31 mouse cellular contexts compared by ENCODE assay signal in the genomic region with DNA sequence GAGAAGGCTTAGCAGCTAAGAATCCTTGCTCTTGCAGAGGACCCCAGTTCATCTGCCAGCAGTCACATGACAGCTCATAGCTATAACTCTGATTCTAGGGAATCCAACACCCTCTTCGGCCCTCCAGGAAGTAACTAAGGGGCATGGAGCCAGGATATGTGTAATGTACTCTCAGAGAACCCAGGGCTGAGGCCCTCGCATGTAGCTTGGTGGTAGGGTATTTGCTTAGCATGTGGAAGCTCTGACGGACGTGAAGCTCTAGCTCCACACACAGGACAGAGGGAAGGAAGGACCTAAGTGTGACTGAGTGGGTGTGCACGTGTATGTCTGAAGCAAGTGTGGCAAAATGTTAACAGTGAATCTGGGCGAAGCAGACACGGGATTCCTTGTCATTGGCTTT. TPM values are rescaled to one million over a fixed set of nuclear protein-coding genes. Genes with fewer than 3 reads are reported as not detected.
A peak's percentile ranks its signal among the peaks of the same experiment; 100 is the strongest.
DNase-seq lines count a peak whose midpoint lies in the region; ATAC-seq lines count a peak whose summit lies in the region.
"Had no signal": no experiment of that assay in that cellular context is flagged by ENCODE, and none has a peak within 500 bp of the region (broad histone marks: within the 10 kb centered on the region; RNA-seq: fewer than 3 reads in every experiment).

No protein-coding gene starts in this region.

- peaks cover 9% of the 10 kb centered on the region for H3K36me3 ChIP-seq in intestine, embryonic 15.5 days
- peaks cover 7% of the 10 kb centered on the region; the same call in 1 of the 2 replicates for H3K36me3 ChIP-seq in intestine, embryonic 16.5 days (ENCODE audit: control insufficient read depth, insufficient read depth, low read length)
- peaks cover 48% of the 10 kb centered on the region for H3K36me3 ChIP-seq in limb, embryonic 10.5 days

- no peaks in the 10 kb centered on the region for H3K9me3 ChIP-seq in intestine, embryonic 15.5 days
- H3K9me3 ChIP-seq in intestine, embryonic 16.5 days (ENCODE audit: control insufficient read depth, low read length), result no peaks in the 10 kb centered on the region
- H3K9me3 ChIP-seq in limb, embryonic 10.5 days (replicated peaks), result no peaks in the 10 kb centered on the region
- H3K9me3 ChIP-seq: embryonic facial prominence, embryonic 12.5 days; forebrain, embryonic 13.5 days; heart, embryonic 10.5 days; hindbrain, embryonic 15.5 days; limb, embryonic 12.5 days; midbrain, embryonic 13.5 days; neural tube, embryonic 15.5 days; stomach, embryonic 15.5 days had no signal

- ATAC-seq in intestine, embryonic 15.5 days, result no peak
- ATAC-seq in intestine, embryonic 16.5 days, result no peak
- ATAC-seq: activated CD4-positive, CD25-positive, alpha-beta regulatory T cell, adult 4 months; forebrain, embryonic 13.5 days; midbrain, embryonic 13.5 days had no signal

- H3K27ac ChIP-seq in intestine, embryonic 15.5 days, result no peak overlapping the region
- no peak overlapping the region for H3K27ac ChIP-seq in intestine, embryonic 16.5 days (ENCODE audit: low read length)
- 0 out of 2 replicates have a peak overlapping the region, but pooled peaks have one; percentile 51 for H3K27ac ChIP-seq in limb, embryonic 10.5 days
- H3K27ac ChIP-seq: embryonic facial prominence, embryonic 12.5 days; forebrain, embryonic 13.5 days; hindbrain, embryonic 15.5 days; limb, embryonic 12.5 days; midbrain, embryonic 13.5 days; neural tube, embryonic 15.5 days; stomach, embryonic 15.5 days had no signal

- no peak overlapping the region for H3K4me3 ChIP-seq in intestine, embryonic 15.5 days (replicated peaks)
- no peak overlapping the region for H3K4me3 ChIP-seq in intestine, embryonic 16.5 days (ENCODE audit: low read length)
- no peak overlapping the region for H3K4me3 ChIP-seq in limb, embryonic 10.5 days
- H3K4me3 ChIP-seq: embryonic facial prominence, embryonic 12.5 days; forebrain, embryonic 13.5 days; heart, embryonic 10.5 days; hindbrain, embryonic 15.5 days; limb, embryonic 12.5 days; midbrain, embryonic 13.5 days; neural tube, embryonic 15.5 days; stomach, embryonic 15.5 days had no signal

- H3K4me2 ChIP-seq in intestine, embryonic 15.5 days (replicated peaks), result no peak overlapping the region
- no peak overlapping the region for H3K4me2 ChIP-seq in intestine, embryonic 16.5 days (ENCODE audit: low read depth, low read length)
- H3K4me2 ChIP-seq: embryonic facial prominence, embryonic 12.5 days; forebrain, embryonic 13.5 days; hindbrain, embryonic 15.5 days; limb, embryonic 12.5 days; liver, embryonic 11.5 days; midbrain, embryonic 13.5 days; neural tube, embryonic 15.5 days; stomach, embryonic 15.5 days had no signal

- H3K9ac ChIP-seq in intestine, embryonic 15.5 days, result 0 out of 2 replicates have a peak overlapping the region, but pooled peaks have one; percentile 12
- H3K9ac ChIP-seq in intestine, embryonic 16.5 days (ENCODE audit: low read depth, low read length), result no peak overlapping the region
- H3K9ac ChIP-seq: embryonic facial prominence, embryonic 12.5 days; forebrain, embryonic 13.5 days; hindbrain, embryonic 15.5 days; limb, embryonic 12.5 days; midbrain, embryonic 13.5 days; neural tube, embryonic 15.5 days; stomach, embryonic 15.5 days had no signal

- WGBS in intestine, embryonic 15.5 days, result 77% methylated on average over 7 of the region's 7 CpGs
- WGBS in intestine, embryonic 16.5 days, result 72% methylated on average over 7 of the region's 7 CpGs
- 82% methylated on average over 7 of the region's 7 CpGs for WGBS in limb, embryonic 10.5 days

- H3K27me3 ChIP-seq in intestine, embryonic 15.5 days (replicated peaks), result no peaks in the 10 kb centered on the region
- H3K27me3 ChIP-seq in intestine, embryonic 16.5 days (replicated peaks; ENCODE audit: control insufficient read depth, insufficient read depth, low read length), result no peaks in the 10 kb centered on the region
- 0 out of 2 replicates have a peak, but pooled peaks cover 9% of the 10 kb centered on the region for H3K27me3 ChIP-seq in limb, embryonic 10.5 days (ENCODE audit: low read depth, poor library complexity, severe bottlenecking)
- H3K27me3 ChIP-seq: embryonic facial prominence, embryonic 12.5 days; forebrain, embryonic 13.5 days; hindbrain, embryonic 15.5 days; limb, embryonic 12.5 days; midbrain, embryonic 13.5 days; neural tube, embryonic 15.5 days; stomach, embryonic 15.5 days had no signal

- H3K4me1 ChIP-seq in intestine, embryonic 15.5 days (replicated peaks), result peaks cover 21% of the 10 kb centered on the region; the same call in 1 of the 2 replicates
- H3K4me1 ChIP-seq in intestine, embryonic 16.5 days (ENCODE audit: control insufficient read depth, insufficient read depth, low read length), result peaks cover 5% of the 10 kb centered on the region
- H3K4me1 ChIP-seq in limb, embryonic 10.5 days, result peaks cover 73% of the 10 kb centered on the region

- DNase-seq in lung, postnatal 10 days, result peak; percentile 51
- no peak for DNase-seq in lung, postnatal 25 days (ENCODE audit: low spot score)
- no peak for DNase-seq in limb, embryonic 10.5 days (ENCODE audit: low spot score)
- DNase-seq in spleen, postnatal 36 days (ENCODE audit: low spot score in 2 of 2), result no peak
- DNase-seq in kidney, adult 9 months, result no peak
- DNase-seq: adrenal gland, adult 8-10 months; B cell, adult 2 months; cerebellum, adult 2 months; cerebellum, postnatal 25 days; gastrocnemius, postnatal 25 days; heart, adult 11 months; heart, postnatal 4 days; kidney, adult 8-10 months; kidney, postnatal 25 days; retina, postnatal 1 day; right cerebral cortex, postnatal 14 days; thymus, adult 18-20 months; thymus, postnatal 25 days had no signal

RNA-seq across cellular contexts. Expression of gene Gnb3, which starts 3.7 kb away (rescaled TPM):
- polyA plus RNA-seq in intestine, embryonic 15.5 days (2015; fragmentation: Nextera tagmentation; extraction: Ambion mirVana), result 1.2 and 1.3 TPM in 2 replicates
- 0.70 and 1.7 TPM in 2 replicates for polyA plus RNA-seq in intestine, embryonic 16.5 days (2015; fragmentation: Nextera tagmentation; extraction: Ambion mirVana)
- 0.34 and 0.35 TPM in 2 replicates for polyA plus RNA-seq in limb, embryonic 10.5 days (2016; fragmentation: Nextera tagmentation; extraction: Ambion mirVana)
- polyA plus RNA-seq: macrophage had no signal

RNA-seq across cellular contexts. Expression of gene Cdca3, which starts 7.1 kb away (rescaled TPM):
- polyA plus RNA-seq in intestine, embryonic 15.5 days (2015; fragmentation: Nextera tagmentation; extraction: Ambion mirVana), result 166 and 177 TPM in 2 replicates
- 153 and 183 TPM in 2 replicates for polyA plus RNA-seq in intestine, embryonic 16.5 days (2015; fragmentation: Nextera tagmentation; extraction: Ambion mirVana)
- 243 and 250 TPM in 2 replicates for polyA plus RNA-seq in limb, embryonic 10.5 days (2016; fragmentation: Nextera tagmentation; extraction: Ambion mirVana)

RNA-seq across cellular contexts. Expression of gene Usp5, which starts 7.1 kb away (rescaled TPM):
- 116 and 118 TPM in 2 replicates for polyA plus RNA-seq in intestine, embryonic 15.5 days (2015; fragmentation: Nextera tagmentation; extraction: Ambion mirVana)
- 106 and 117 TPM in 2 replicates for polyA plus RNA-seq in intestine, embryonic 16.5 days (2015; fragmentation: Nextera tagmentation; extraction: Ambion mirVana)
- polyA plus RNA-seq in limb, embryonic 10.5 days (2016; fragmentation: Nextera tagmentation; extraction: Ambion mirVana), result 200 and 209 TPM in 2 replicates

RNA-seq across cellular contexts. Expression of gene P3h3, which starts 21.1 kb away (rescaled TPM):
- polyA plus RNA-seq in intestine, embryonic 15.5 days (2015; fragmentation: Nextera tagmentation; extraction: Ambion mirVana), result 17.9 and 20.1 TPM in 2 replicates
- 5.6 and 7.2 TPM in 2 replicates for polyA plus RNA-seq in intestine, embryonic 16.5 days (2015; fragmentation: Nextera tagmentation; extraction: Ambion mirVana)
- 17.3 and 26.8 TPM in 2 replicates for polyA plus RNA-seq in limb, embryonic 10.5 days (2016; fragmentation: Nextera tagmentation; extraction: Ambion mirVana)
- polyA plus RNA-seq: activated CD4-positive, CD25-positive, alpha-beta regulatory T cell, adult 4 months had no signal

RNA-seq across cellular contexts. Expression of gene Tpi1, which starts 22.3 kb away (rescaled TPM):
- 1,094 and 1,127 TPM in 2 replicates for polyA plus RNA-seq in intestine, embryonic 15.5 days (2015; fragmentation: Nextera tagmentation; extraction: Ambion mirVana)
- 1,250 and 1,271 TPM in 2 replicates for polyA plus RNA-seq in intestine, embryonic 16.5 days (2015; fragmentation: Nextera tagmentation; extraction: Ambion mirVana)
- polyA plus RNA-seq in limb, embryonic 10.5 days (2016; fragmentation: Nextera tagmentation; extraction: Ambion mirVana), result 831 and 927 TPM in 2 replicates
